ENCODE assay signal across 26 mouse cellular contexts in genomic region chr11:120961594-120961993, GRCm38 (mm10). TPM values are rescaled to one million over a fixed set of nuclear protein-coding genes. Genes with fewer than 3 reads are reported as not detected.
DNase-seq lines count a peak whose midpoint lies in the region; ATAC-seq and TF ChIP-seq lines count a peak whose summit lies in the region.
"Had no signal": no experiment of that assay in that cellular context is flagged by ENCODE, and none has a peak within 500 bp of the region (broad histone marks: within the 10 kb centered on the region; RNA-seq: fewer than 3 reads in every experiment).

No protein-coding gene starts in this region.

- WGBS in liver, embryonic 11.5 days: 81% methylated on average over 7 of the region's 7 CpGs
- WGBS in liver, postnatal 0 days (ENCODE audit: insufficient replicate concordance): 84% methylated on average over 7 of the region's 7 CpGs
- 80% methylated on average over 7 of the region's 7 CpGs for WGBS in liver, embryonic 13.5 days (ENCODE audit: insufficient replicate concordance)

- H3K27ac ChIP-seq in gastrocnemius, adult 2 months: peak overlapping the region; percentile 72
- no peak overlapping the region for H3K27ac ChIP-seq in liver, embryonic 11.5 days (ENCODE audit: low read depth, low read length)
- no peak overlapping the region for H3K27ac ChIP-seq in liver, postnatal 0 days (ENCODE audit: low read depth)
- peak overlapping the region; percentile 4; the same call in 1 of the 2 replicates for H3K27ac ChIP-seq in liver, embryonic 13.5 days
- H3K27ac ChIP-seq: embryonic facial prominence, embryonic 13.5 days; embryonic facial prominence, embryonic 15.5 days; forebrain, embryonic 10.5 days; forebrain, embryonic 12.5 days had no signal

- no peak for TF ChIP-seq EP300 in liver, postnatal 0 days (IDR thresholded peaks at IDR 0.05; ENCODE audit: low read depth)

- DNase-seq in gastrocnemius, adult 2 months: no peak
- DNase-seq in gastrocnemius, adult 8-10 months (ENCODE audit: low spot score in 2 of 2): no peak
- no peak for DNase-seq in liver, embryonic 11.5 days (ENCODE audit: low spot score)
- no peak for DNase-seq in liver, postnatal 0 days
- peak; percentile 34 for DNase-seq in A20 (ENCODE audit: low read depth, low spot score)
- DNase-seq in liver, embryonic 13.5 days: no peak
- DNase-seq in right cerebral cortex, postnatal 25 days: no peak
- DNase-seq: adrenal gland, adult 8-10 months; adrenal gland, postnatal 14 days; adrenal gland, postnatal 36 days; cerebellum, adult 11-12 months; cerebellum, adult 2 months; cerebellum, adult 9-11 months; cerebellum, postnatal 14 days; cerebellum, postnatal 36 days; embryo, embryonic 11 days had no signal

- H3K9me3 ChIP-seq in liver, embryonic 11.5 days (ENCODE audit: control insufficient read depth, low read length): no peaks in the 10 kb centered on the region
- H3K9me3 ChIP-seq in liver, postnatal 0 days (ENCODE audit: low read length): no peaks in the 10 kb centered on the region
- H3K9me3 ChIP-seq in liver, embryonic 13.5 days (replicated peaks): no peaks in the 10 kb centered on the region
- H3K9me3 ChIP-seq: embryonic facial prominence, embryonic 13.5 days; embryonic facial prominence, embryonic 15.5 days; forebrain, embryonic 10.5 days; forebrain, embryonic 12.5 days had no signal

- no peak overlapping the region for H3K4me2 ChIP-seq in liver, embryonic 11.5 days
- H3K4me2 ChIP-seq in liver, postnatal 0 days (ENCODE audit: low read depth, low read length): no peak overlapping the region
- no peak overlapping the region for H3K4me2 ChIP-seq in liver, embryonic 13.5 days
- H3K4me2 ChIP-seq: embryonic facial prominence, embryonic 13.5 days; embryonic facial prominence, embryonic 15.5 days; forebrain, embryonic 12.5 days had no signal

- peaks cover 72% of the 10 kb centered on the region for H3K36me3 ChIP-seq in liver, embryonic 11.5 days (ENCODE audit: control insufficient read depth, insufficient read depth, low read length)
- H3K36me3 ChIP-seq in liver, postnatal 0 days (replicated peaks; ENCODE audit: insufficient read depth, low read length): peaks cover 87% of the 10 kb centered on the region
- peaks cover 99% of the 10 kb centered on the region for H3K36me3 ChIP-seq in liver, embryonic 13.5 days

- peaks cover 22% of the 10 kb centered on the region for H3K4me1 ChIP-seq in liver, embryonic 11.5 days (replicated peaks; ENCODE audit: control insufficient read depth, insufficient read depth, low read length)
- 0 out of 2 replicates have a peak, but pooled peaks cover 2% of the 10 kb centered on the region for H3K4me1 ChIP-seq in liver, postnatal 0 days (ENCODE audit: insufficient read depth)
- peaks cover 41% of the 10 kb centered on the region for H3K4me1 ChIP-seq in liver, embryonic 13.5 days (replicated peaks)

- 0 out of 2 replicates have a peak, but pooled peaks have one; percentile 14 for ATAC-seq in liver, embryonic 11.5 days (replicated peaks; ENCODE audit: low FRiP score)
- no peak for ATAC-seq in liver, postnatal 0 days
- no peak for ATAC-seq in liver, embryonic 13.5 days (ENCODE audit: low read depth)
- ATAC-seq in megakaryocyte, adult 5-6 weeks (ENCODE audit: poor library complexity, severe bottlenecking): no peak
- ATAC-seq: activated CD4-positive, CD25-positive, alpha-beta regulatory T cell, adult 4 months; forebrain, embryonic 14.5 days; forebrain, embryonic 16.5 days; Patski had no signal

- no peak overlapping the region for H3K4me3 ChIP-seq in gastrocnemius, adult 2 months
- no peak overlapping the region for H3K4me3 ChIP-seq in liver, embryonic 11.5 days (ENCODE audit: low read depth, low read length)
- H3K4me3 ChIP-seq in liver, postnatal 0 days (ENCODE audit: low read depth, low read length): no peak overlapping the region
- H3K4me3 ChIP-seq in liver, embryonic 13.5 days (replicated peaks): no peak overlapping the region
- H3K4me3 ChIP-seq: embryonic facial prominence, embryonic 13.5 days; embryonic facial prominence, embryonic 15.5 days; erythroblast, embryonic 14.5 days; forebrain, embryonic 10.5 days; forebrain, embryonic 12.5 days had no signal

- intact Hi-C loops in gastrocnemius, adult 2 months (cut with DNase I): no loop called here

- no peak for TF ChIP-seq CTCF in gastrocnemius, adult 2 months (IDR thresholded peaks at IDR 0.05)
- no peak for TF ChIP-seq CTCF in liver, postnatal 0 days (IDR thresholded peaks at IDR 0.05; ENCODE audit: low read depth)

- H3K27me3 ChIP-seq in liver, embryonic 11.5 days (replicated peaks; ENCODE audit: control insufficient read depth, insufficient read depth, low read length): no peaks in the 10 kb centered on the region
- H3K27me3 ChIP-seq in liver, postnatal 0 days (ENCODE audit: insufficient read depth, low read length): no peaks in the 10 kb centered on the region
- no peaks in the 10 kb centered on the region for H3K27me3 ChIP-seq in liver, embryonic 13.5 days
- H3K27me3 ChIP-seq: embryonic facial prominence, embryonic 13.5 days; embryonic facial prominence, embryonic 15.5 days; forebrain, embryonic 12.5 days; Patski had no signal

- no peak overlapping the region for H3K9ac ChIP-seq in liver, embryonic 11.5 days (ENCODE audit: low read depth, low read length)
- H3K9ac ChIP-seq in liver, postnatal 0 days (replicated peaks): no peak overlapping the region
- H3K9ac ChIP-seq in liver, embryonic 13.5 days: no peak overlapping the region
- H3K9ac ChIP-seq: embryonic facial prominence, embryonic 13.5 days; embryonic facial prominence, embryonic 15.5 days; forebrain, embryonic 12.5 days had no signal

RNA-seq across cellular contexts. Expression of gene Slc16a3, which starts 13.3 kb away (rescaled TPM):
- total RNA-seq in gastrocnemius, adult 2 months (2021): 100 to 1,000 TPM; 295 to 479 TPM
- 100 to 1,000 TPM; 268 to 367 (median 304) TPM for total RNA-seq in gastrocnemius, adult 8-10 months (2022)
- 257 and 272 TPM in 2 replicates for polyA plus RNA-seq in liver, embryonic 11.5 days (2014; fragmentation: Nextera tagmentation; extraction: Ambion mirVana)
- 9.9 and 13.9 TPM in 2 replicates for polyA plus RNA-seq in liver, postnatal 0 days (2015; fragmentation: Nextera tagmentation; extraction: Ambion mirVana)
- polyA plus RNA-seq in liver, embryonic 13.5 days (2015; fragmentation: Nextera tagmentation; extraction: Ambion mirVana): 71.4 and 81.7 TPM in 2 replicates
- 21.4 and 24.6 TPM in 2 replicates for total RNA-seq in megakaryocyte, adult 5-6 weeks (2015)
- total RNA-seq in megakaryocyte, adult 5-6 weeks (2017): 35.2 and 40.7 TPM in 2 replicates

RNA-seq across cellular contexts. Expression of gene Ccdc57, which starts 28.9 kb away (rescaled TPM):
- total RNA-seq in gastrocnemius, adult 2 months (2021): 1 to 10 TPM; 3.4 to 3.6 TPM
- total RNA-seq in gastrocnemius, adult 8-10 months (2022): 1 to 10 TPM; 2.3 to 5.4 (median 3.6) TPM
- 4.2 and 4.7 TPM in 2 replicates for polyA plus RNA-seq in liver, embryonic 11.5 days (2014; fragmentation: Nextera tagmentation; extraction: Ambion mirVana)
- 1.2 and 1.4 TPM in 2 replicates for polyA plus RNA-seq in liver, postnatal 0 days (2015; fragmentation: Nextera tagmentation; extraction: Ambion mirVana)
- 1.8 TPM in 2 replicates for polyA plus RNA-seq in liver, embryonic 13.5 days (2015; fragmentation: Nextera tagmentation; extraction: Ambion mirVana)
- 0.30 and 1.2 TPM in 2 replicates for total RNA-seq in megakaryocyte, adult 5-6 weeks (2015)
- 2.1 and 2.4 TPM in 2 replicates for total RNA-seq in megakaryocyte, adult 5-6 weeks (2017)

RNA-seq across cellular contexts. Expression of gene Csnk1d, which starts 29.5 kb away (rescaled TPM):
- 10 to 100 TPM; 50.0 to 53.7 TPM for total RNA-seq in gastrocnemius, adult 2 months (2021)
- total RNA-seq in gastrocnemius, adult 8-10 months (2022): 10 to 100 TPM; 50.9 to 64.8 (median 53.1) TPM
- polyA plus RNA-seq in liver, embryonic 11.5 days (2014; fragmentation: Nextera tagmentation; extraction: Ambion mirVana): 62.2 and 66.5 TPM in 2 replicates
- 29.9 and 30.0 TPM in 2 replicates for polyA plus RNA-seq in liver, postnatal 0 days (2015; fragmentation: Nextera tagmentation; extraction: Ambion mirVana)
- polyA plus RNA-seq in liver, embryonic 13.5 days (2015; fragmentation: Nextera tagmentation; extraction: Ambion mirVana): 36.8 and 46.3 TPM in 2 replicates
- total RNA-seq in megakaryocyte, adult 5-6 weeks (2015): 56.0 and 64.8 TPM in 2 replicates
- 67.8 and 69.7 TPM in 2 replicates for total RNA-seq in megakaryocyte, adult 5-6 weeks (2017)

Comparison
In these comparisons a context has a peak if more than half of its experiments do, and no peak if none do; other contexts are left out.
1. H3K27ac ChIP-seq: peak in gastrocnemius, adult 2 months (single experiment) and liver, embryonic 13.5 days (single experiment); none in liver, embryonic 11.5 days (single experiment) and liver, postnatal 0 days (single experiment).
2. RNA of gene Slc16a3, which starts 13.3 kb away (total RNA-seq): 295 to 479 TPM in gastrocnemius, adult 2 months and 268 to 367 TPM in gastrocnemius, adult 8-10 months; 21.4 to 40.7 TPM in megakaryocyte, adult 5-6 weeks; every median in the first group is over 4 times any median in the second.